Mouse (Mus musculus): ENCODE data around the gene Rbm19. TPM values are rescaled to one million over a fixed set of nuclear protein-coding genes. Genes with fewer than 3 reads are reported as not detected.

Rbm19 gene
- polyA plus RNA-seq (2012) = 33.7 and 53.8 TPM in 2 replicates

DNA sequence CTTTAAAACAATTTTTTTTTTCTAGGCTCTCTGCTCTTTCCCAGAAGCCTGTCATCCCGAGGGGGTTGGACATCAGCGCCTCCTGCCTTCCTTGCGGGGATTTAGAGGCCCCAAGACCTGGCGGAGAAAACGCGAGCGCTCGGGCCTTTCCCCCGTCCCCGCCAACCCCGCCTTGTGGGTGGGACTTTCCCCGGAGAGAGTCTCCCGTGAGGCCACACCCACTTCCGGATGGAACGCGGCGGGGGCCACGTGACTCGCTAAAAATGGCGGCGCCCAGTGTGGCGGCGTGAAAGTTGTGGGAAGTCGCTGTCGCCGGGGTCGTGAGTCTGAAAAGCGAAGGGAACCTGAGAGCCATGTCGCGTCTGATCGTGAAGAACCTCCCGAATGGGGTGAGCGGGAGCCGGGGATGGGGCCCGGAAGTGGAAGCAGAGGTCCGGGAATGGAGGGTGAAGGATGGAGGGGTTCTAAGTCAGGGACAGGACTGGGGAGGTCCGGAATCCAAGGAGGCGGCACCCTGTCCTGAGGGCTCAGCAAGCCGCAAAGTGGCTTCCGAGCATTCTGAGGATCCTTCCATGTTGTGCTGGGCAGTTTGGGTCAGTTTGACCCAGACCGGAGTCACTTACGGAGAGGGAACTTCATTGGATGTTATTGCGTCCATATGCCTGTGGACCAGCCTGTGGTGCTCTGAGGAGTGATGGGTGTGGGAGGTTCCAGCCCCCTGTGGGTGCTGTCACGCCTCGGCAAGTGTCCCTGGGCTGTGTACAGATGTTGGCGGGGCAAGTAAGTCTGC lies at the start of gene Rbm19:
Rbm19 (plus strand) TSS at position 205 of the 790 bp plus-strand sequence.
- TF ChIP-seq GATA1 (IDR thresholded peaks at IDR 0.05; ENCODE audit: low read length) = no peak

DNA sequence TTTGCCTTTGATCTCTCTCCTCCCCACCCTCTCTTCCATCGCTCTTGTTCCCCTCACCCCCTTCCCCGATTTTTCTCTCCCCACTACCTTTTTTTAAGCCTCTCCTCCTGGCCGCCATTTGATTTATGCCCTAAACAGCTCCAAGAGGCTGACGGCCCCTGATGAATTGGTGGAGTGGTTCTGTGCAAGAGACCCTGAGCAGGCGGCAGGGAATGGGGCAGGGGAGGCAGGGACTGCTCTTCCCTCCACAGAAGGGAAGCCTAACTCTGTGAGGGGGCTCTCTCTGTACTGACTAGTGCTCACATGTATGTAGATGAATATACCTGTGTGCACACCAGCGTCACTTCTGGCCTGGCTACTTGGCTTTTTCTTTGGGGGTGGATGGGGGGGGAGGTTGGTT lies 49.0 kb upstream of the Rbm19 start:
- TF ChIP-seq GATA1 (IDR thresholded peaks at IDR 0.05; ENCODE audit: low read length) = no peak

GRCm38 (mm10) chr5:120074101-120074500 lies 42.2 kb upstream of the Rbm19 start:
- no peak for TF ChIP-seq GATA1 (IDR thresholded peaks at IDR 0.05; ENCODE audit: low read length)

DNA sequence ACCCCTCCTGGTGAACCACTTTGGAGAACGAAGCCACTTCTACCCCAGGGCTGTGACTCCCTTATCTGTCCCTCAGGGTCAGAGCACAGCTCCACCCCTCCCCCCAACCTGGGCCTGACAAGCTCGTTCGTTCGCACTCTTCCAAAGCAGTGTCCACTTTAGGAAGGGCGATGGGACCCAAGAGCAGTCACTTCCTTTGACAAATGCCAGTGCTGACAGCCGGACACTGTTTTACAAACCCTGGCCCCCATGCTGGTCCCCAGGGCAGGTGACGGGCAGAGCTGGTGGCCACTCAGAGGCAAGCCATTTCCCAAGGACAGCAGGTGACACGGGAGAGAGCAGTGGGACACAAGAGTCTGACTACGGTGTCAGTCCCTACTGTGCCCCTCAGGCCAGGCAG lies 36.2 kb upstream of the Rbm19 start:
- TF ChIP-seq GATA1 (IDR thresholded peaks at IDR 0.05; ENCODE audit: low read length) = no peak

GRCm38 (mm10) chr5:120080468-120080867 lies 35.8 kb upstream of the Rbm19 start:
- TF ChIP-seq GATA1 (IDR thresholded peaks at IDR 0.05; ENCODE audit: low read length) = no peak

GRCm38 (mm10) chr5:120088561-120088960 lies 27.7 kb upstream of the Rbm19 start:
- TF ChIP-seq GATA1 (IDR thresholded peaks at IDR 0.05; ENCODE audit: low read length) = no peak

GRCm38 (mm10) chr5:120094602-120095001 lies 21.7 kb upstream of the Rbm19 start:
- no peak for TF ChIP-seq GATA1 (IDR thresholded peaks at IDR 0.05; ENCODE audit: low read length)

DNA sequence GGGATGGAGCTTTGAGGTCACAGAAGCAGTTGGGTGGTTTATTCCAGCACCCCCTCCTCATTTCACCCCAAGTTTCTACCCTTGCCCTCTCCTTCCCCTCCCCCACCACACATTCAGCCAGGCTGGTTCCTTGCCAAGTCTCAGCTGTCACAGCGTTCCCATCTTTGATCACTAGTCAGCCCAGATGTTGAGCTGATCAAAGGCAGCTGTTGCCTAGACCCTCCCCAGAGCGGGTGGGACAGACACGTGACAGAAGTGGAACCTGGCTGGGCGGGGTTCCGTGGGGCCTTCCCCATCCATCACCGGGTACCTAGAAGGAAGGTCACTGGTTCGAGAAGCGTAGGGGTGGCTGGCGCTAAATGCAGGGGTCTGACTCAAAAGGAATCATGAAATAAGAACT lies 19.2 kb upstream of the Rbm19 start:
- TF ChIP-seq GATA1 (IDR thresholded peaks at IDR 0.05; ENCODE audit: low read length) = no peak

DNA sequence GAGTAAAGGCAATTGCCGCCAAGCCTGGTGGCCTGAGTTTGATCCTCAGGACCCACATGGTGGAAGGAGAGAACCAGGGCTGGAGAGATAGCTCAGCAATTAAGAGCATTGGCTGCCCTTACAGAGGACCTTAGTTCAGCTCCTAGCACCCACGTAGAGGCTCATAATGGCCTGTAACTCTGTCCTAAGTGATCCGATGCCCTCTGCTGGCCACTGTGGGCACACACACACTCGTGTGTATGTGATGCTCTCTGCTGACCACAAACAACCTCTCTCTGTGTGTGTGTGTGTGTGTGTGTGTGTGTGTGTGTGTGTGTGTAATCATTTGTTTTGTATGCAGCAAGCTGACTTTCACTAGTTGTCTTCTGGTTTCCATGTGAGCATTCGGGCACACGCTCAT lies 15.5 kb upstream of the Rbm19 start:
- TF ChIP-seq GATA1 (IDR thresholded peaks at IDR 0.05; ENCODE audit: low read length) = no peak

DNA sequence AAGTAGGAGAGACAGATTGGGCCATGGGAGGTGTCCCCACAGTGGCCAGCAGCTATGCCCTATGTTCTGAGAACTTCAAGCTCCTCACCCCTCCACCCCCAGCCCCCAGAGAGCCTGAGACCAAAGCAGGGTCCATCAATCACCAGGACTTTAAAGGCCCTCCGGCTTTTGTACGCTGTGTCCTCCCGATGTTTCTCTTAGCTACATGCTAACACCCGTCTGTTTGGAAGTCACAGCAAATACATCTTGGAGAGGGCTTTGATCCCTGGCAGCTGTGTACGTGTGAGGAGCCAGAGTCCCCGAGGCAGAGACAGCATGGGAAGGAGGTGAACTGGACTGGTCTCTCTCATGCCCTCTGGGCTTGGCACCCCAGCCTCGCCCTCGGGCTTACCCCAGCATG lies 14.2 kb upstream of the Rbm19 start:
- TF ChIP-seq GATA1 (IDR thresholded peaks at IDR 0.05; ENCODE audit: low read length) = no peak

DNA sequence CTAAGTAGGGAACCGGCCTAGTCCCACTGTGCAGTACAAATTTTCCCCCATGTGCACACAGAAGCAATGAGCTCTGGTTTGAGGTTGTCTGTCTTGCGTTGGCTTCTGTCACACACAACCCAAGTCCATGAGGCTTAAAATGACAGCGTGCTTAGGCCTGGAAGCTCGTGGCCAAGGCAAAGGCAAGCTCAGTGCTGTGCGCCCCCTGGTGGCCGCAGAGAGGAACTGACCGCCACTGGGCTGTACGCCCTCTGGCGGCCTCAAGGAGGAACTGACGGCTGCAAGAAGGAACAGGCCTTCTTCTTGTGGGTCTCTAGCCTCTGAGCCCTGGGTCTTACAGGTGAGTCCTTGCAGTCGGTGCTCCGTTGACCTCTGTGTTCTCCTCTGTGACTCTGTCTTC lies 13.5 kb upstream of the Rbm19 start:
- TF ChIP-seq GATA1 (IDR thresholded peaks at IDR 0.05; ENCODE audit: low read length) = no peak

DNA sequence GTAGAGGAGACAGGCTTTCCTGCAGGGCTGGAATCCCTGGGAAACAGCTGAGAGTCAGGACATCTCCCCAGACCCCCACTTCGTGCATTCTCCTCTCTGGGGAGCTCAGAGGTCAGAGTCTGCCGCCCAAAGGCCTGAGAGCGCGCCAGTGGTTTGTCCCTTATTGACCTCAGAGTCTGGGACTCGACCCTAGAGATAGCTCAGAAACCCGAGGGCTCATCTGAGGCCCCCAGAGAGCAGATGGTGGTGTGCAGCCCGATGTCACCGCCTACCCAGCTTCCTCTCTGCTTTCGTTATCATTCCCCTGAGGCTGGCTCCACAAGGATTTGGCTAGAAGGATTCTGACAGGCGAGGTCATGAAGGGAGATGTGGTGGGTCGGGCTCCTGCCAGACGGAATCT lies 12.8 kb upstream of the Rbm19 start:
- no peak for TF ChIP-seq GATA1 (IDR thresholded peaks at IDR 0.05; ENCODE audit: low read length)

- no peak for TF ChIP-seq GATA1 (IDR thresholded peaks at IDR 0.05; ENCODE audit: low read length)
Measured at GRCm38 (mm10) chr5:120106424-120107073, 9.7 kb upstream of the Rbm19 start.

DNA sequence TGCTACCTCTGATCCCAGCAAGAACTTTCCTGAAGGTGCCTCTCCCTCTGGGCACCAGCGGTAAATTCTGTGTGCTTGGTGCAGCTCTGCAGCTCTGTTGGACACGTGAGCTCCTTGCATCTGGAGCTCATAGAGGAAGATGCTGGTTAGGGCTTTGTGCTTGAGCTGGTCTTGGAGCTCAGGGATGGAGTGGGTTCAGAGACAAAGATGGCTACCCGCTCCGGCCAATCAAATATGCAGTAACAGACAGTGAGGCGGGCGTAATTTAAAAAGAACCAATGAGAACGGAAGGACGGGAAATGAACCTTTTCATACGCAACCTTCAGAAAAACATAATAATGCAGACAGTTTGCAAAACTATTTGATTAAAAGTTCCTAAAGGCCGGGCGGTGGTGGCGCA lies 1.9 kb upstream of the Rbm19 start:
- TF ChIP-seq GATA1 (IDR thresholded peaks at IDR 0.05; ENCODE audit: low read length) = no peak

GRCm38 (mm10) chr5:120124881-120125690 lies 8.8 kb downstream of the Rbm19 start:
- TF ChIP-seq GATA1 (IDR thresholded peaks at IDR 0.05; ENCODE audit: low read length) = no peak

DNA sequence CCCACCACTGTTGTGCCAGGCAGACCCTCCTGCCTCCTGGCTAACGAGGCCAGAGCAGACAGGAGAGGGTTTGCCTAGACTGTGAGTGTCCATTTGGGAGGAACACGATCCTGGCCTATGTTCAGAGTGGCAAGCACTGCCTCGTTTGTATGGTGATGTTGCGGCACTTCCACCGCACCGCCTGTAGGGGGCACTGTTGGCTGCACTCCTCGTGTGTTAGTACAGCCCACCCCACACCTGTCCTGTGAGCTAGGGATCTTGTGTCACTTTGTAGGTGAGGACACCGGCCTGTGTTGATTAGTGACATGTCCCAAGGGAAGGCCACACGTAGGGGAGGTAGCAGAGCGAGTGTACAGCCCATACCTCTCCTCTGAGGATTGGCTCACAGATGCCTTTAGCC lies 11.4 kb downstream of the Rbm19 start:
- TF ChIP-seq GATA1 (IDR thresholded peaks at IDR 0.05; ENCODE audit: low read length) = no peak
